Mouse (Mus musculus) stomach, embryonic 16.5 days (tissue): Measurements from ENCODE around the gene Cdk10. TPM values are rescaled to one million over a fixed set of nuclear protein-coding genes. Genes with fewer than 3 reads are reported as not detected.

ENCODE experiments used
- ATAC-seq: fragments of 200-750 bp; cut with Nextera tagmentation; 2 replicates; pipeline ENCODE4 v1.8.0; 2017; ENCODE audit warnings: moderate number of reproducible peaks, moderate TSS enrichment; ENCODE audit not compliant: insufficient read depth, low FRiP score
- H3K27ac ChIP-seq: fragments of 300-500 bp; sonication (generic); 2 replicates; pipeline ENCODE4 v1.5.1; 2014; ENCODE audit warnings: low read length
- H3K27me3 ChIP-seq: fragments of 300-500 bp; sonication (generic); 2 replicates; pipeline ENCODE4 v1.6.1; 2014; ENCODE audit warnings: low read length, control low read depth, mixed read lengths; ENCODE audit not compliant: control insufficient read depth, insufficient read depth
- H3K36me3 ChIP-seq: fragments of 300-500 bp; sonication (generic); 2 replicates; pipeline ENCODE4 v1.6.1; 2014; ENCODE audit warnings: low read length; ENCODE audit not compliant: control insufficient read depth, insufficient read depth
- H3K4me1 ChIP-seq: fragments of 300-500 bp; sonication (generic); 2 replicates; pipeline ENCODE4 v1.6.1; 2014; ENCODE audit warnings: low read length, control low read depth, mixed read lengths; ENCODE audit not compliant: control insufficient read depth, insufficient read depth
- H3K4me2 ChIP-seq: fragments of 300-500 bp; sonication (generic); 2 replicates; pipeline ENCODE4 v1.6.1; 2014; ENCODE audit warnings: low read depth, low read length, mixed read lengths
- H3K4me3 ChIP-seq: fragments of 300-500 bp; sonication (generic); replicated peaks from 2 replicates; pipeline ENCODE4 v1.5.1; 2014; ENCODE audit warnings: mild to moderate bottlenecking, low read length
- H3K9ac ChIP-seq: fragments of 300-500 bp; sonication (generic); 2 replicates; pipeline ENCODE4 v1.6.1; 2014; ENCODE audit warnings: low read length
- H3K9me3 ChIP-seq: fragments of 300-500 bp; sonication (generic); replicated peaks from 2 replicates; pipeline ENCODE4 v1.6.1; 2016; ENCODE audit warnings: low read length, control low read depth; ENCODE audit not compliant: control insufficient read depth
- WGBS: fragments of 180-500 bp; shearing (Covaris S2); extraction: QIAGEN DNeasy Blood & Tissue Kit; methylation state at CpG from one replicate; pipeline ENCODE4 v1.1.7; 2014; 5-methylcytosine and 5-hydroxymethylcytosine counted together
- polyA plus RNA-seq: library from polyadenylated mRNA; unstranded; fragments of >200 nt; fragmentation: Nextera tagmentation; extraction: Ambion mirVana; gene quantifications from 2 replicates; pipeline ENCODE4 v1.2.1, GENCODE M21; 2015

The Cdk10 gene
- polyA plus RNA-seq, result 27.3 and 31.0 TPM in 2 replicates

- H3K4me1 ChIP-seq, result peaks cover 12% of the 10 kb centered on the region
- H3K4me2 ChIP-seq, result peak within 1 kb of the TSS; percentile 92
- 1% methylated on average over 59 of the region's 59 CpGs for WGBS
- H3K4me3 ChIP-seq, result peak within 1 kb of the TSS; percentile 82
- peak within 1 kb of the TSS; percentile 90 for H3K9ac ChIP-seq
- no peaks in the 10 kb centered on the region for H3K9me3 ChIP-seq
- peak; percentile 90 for ATAC-seq
- H3K36me3 ChIP-seq, result no peaks in the 10 kb centered on the region
- H3K27ac ChIP-seq, result peak within 1 kb of the TSS; percentile 88
- no peaks in the 10 kb centered on the region for H3K27me3 ChIP-seq
These were observed at the start of gene Cdk10 for GRCm38 (mm10) chr8:123224278-123225266. Gene Cdk10 (plus strand): TSS chr8:123224842.

GRCm38 (mm10) chr8:123181391-123181790 lies 43.3 kb upstream of the Cdk10 start:
- no peak overlapping the region for H3K4me2 ChIP-seq
- no peaks in the 10 kb centered on the region for H3K36me3 ChIP-seq
- H3K27ac ChIP-seq, result no peak overlapping the region
- no peak for ATAC-seq
- H3K4me1 ChIP-seq, result 0 out of 2 replicates have a peak, but pooled peaks cover 7% of the 10 kb centered on the region
- no peaks in the 10 kb centered on the region for H3K27me3 ChIP-seq
- no peak overlapping the region for H3K9ac ChIP-seq
- H3K4me3 ChIP-seq, result no peak overlapping the region
- H3K9me3 ChIP-seq, result no peaks in the 10 kb centered on the region; the same call in 1 of the 2 replicates
- 54% methylated on average over 3 of the region's 3 CpGs for WGBS

GRCm38 (mm10) chr8:123185566-123186409 lies 38.9 kb upstream of the Cdk10 start, which contains the start of gene Dpep1:
Gene Dpep1 (plus strand): TSS chr8:123186242.
- Histone ChIP-seq H3K36me3 (no peaks in the 10 kb centered on the region), H3K4me2 (no peak within 1 kb of the TSS), H3K27ac (peak within 1 kb of the TSS; percentile 74), H3K4me3 (no peak within 1 kb of the TSS), H3K27me3 (no peaks in the 10 kb centered on the region), H3K9me3 (no peaks in the 10 kb centered on the region), H3K9ac (peak within 1 kb of the TSS; percentile 15; the same call in 1 of the 2 replicates), H3K4me1 (0 out of 2 replicates have a peak, but pooled peaks cover 7% of the 10 kb centered on the region)
- 0 out of 2 replicates have a peak, but pooled peaks have one; percentile 7 for ATAC-seq
- 19% methylated on average over 19 of the region's 19 CpGs for WGBS

GRCm38 (mm10) chr8:123188006-123188405 lies 36.6 kb upstream of the Cdk10 start:
- no peak for ATAC-seq
- 77% methylated on average over 2 of the region's 2 CpGs for WGBS

GRCm38 (mm10) chr8:123188841-123189240 lies 35.8 kb upstream of the Cdk10 start:
- Histone ChIP-seq H3K4me3 (no peak overlapping the region), H3K27ac (no peak overlapping the region), H3K36me3 (no peaks in the 10 kb centered on the region), H3K27me3 (no peaks in the 10 kb centered on the region), H3K9ac (peak overlapping the region; percentile 15; the same call in 1 of the 2 replicates), H3K4me2 (no peak overlapping the region), H3K4me1 (0 out of 2 replicates have a peak, but pooled peaks cover 7% of the 10 kb centered on the region), H3K9me3 (no peaks in the 10 kb centered on the region)
- 57% methylated on average over 7 of the region's 7 CpGs for WGBS
- ATAC-seq, result no peak

More at GRCm38 (mm10) chr8:123188006-123188405, 36.6 kb upstream of the Cdk10 start:
- Histone ChIP-seq H3K27me3 (no peaks in the 10 kb centered on the region), H3K4me2 (no peak overlapping the region), H3K9ac (no peak overlapping the region), H3K9me3 (no peaks in the 10 kb centered on the region), H3K27ac (no peak overlapping the region), H3K4me3 (no peak overlapping the region), H3K4me1 (0 out of 2 replicates have a peak, but pooled peaks cover 7% of the 10 kb centered on the region), H3K36me3 (no peaks in the 10 kb centered on the region)

GRCm38 (mm10) chr8:123190678-123191077 lies 34.0 kb upstream of the Cdk10 start:
- peak overlapping the region; percentile 22; the same call in 1 of the 2 replicates for H3K9ac ChIP-seq
- H3K27me3 ChIP-seq, result no peaks in the 10 kb centered on the region
- H3K36me3 ChIP-seq, result no peaks in the 10 kb centered on the region
- 3% methylated on average over 9 of the region's 9 CpGs for WGBS
- peak overlapping the region; percentile 7; the same call in 1 of the 2 replicates for H3K4me2 ChIP-seq
- ATAC-seq, result peak; percentile 62; the same call in 1 of the 2 replicates
- no peaks in the 10 kb centered on the region for H3K9me3 ChIP-seq
- no peak overlapping the region for H3K4me3 ChIP-seq
- H3K4me1 ChIP-seq, result 0 out of 2 replicates have a peak, but pooled peaks cover 4% of the 10 kb centered on the region
- no peak overlapping the region for H3K27ac ChIP-seq

GRCm38 (mm10) chr8:123191908-123192307 lies 32.7 kb upstream of the Cdk10 start:
- Histone ChIP-seq H3K27me3 (no peaks in the 10 kb centered on the region), H3K9me3 (no peaks in the 10 kb centered on the region), H3K9ac (no peak overlapping the region), H3K4me2 (no peak overlapping the region), H3K27ac (peak overlapping the region; percentile 6; the same call in 1 of the 2 replicates), H3K4me3 (no peak overlapping the region), H3K4me1 (no peaks in the 10 kb centered on the region), H3K36me3 (no peaks in the 10 kb centered on the region)
- peak; percentile 38; the same call in 1 of the 2 replicates for ATAC-seq
- 50% methylated on average over 7 of the region's 8 CpGs for WGBS

- no peak for ATAC-seq
- no peak overlapping the region for H3K9ac ChIP-seq
- WGBS, result 86% methylated on average over 9 of the region's 9 CpGs
- no peak overlapping the region for H3K27ac ChIP-seq
- no peak overlapping the region for H3K4me3 ChIP-seq
- no peaks in the 10 kb centered on the region for H3K36me3 ChIP-seq
- H3K27me3 ChIP-seq, result no peaks in the 10 kb centered on the region
- H3K9me3 ChIP-seq, result no peaks in the 10 kb centered on the region
- no peak overlapping the region for H3K4me2 ChIP-seq
- no peaks in the 10 kb centered on the region for H3K4me1 ChIP-seq
These were observed 30.9 kb upstream of the Cdk10 start for GRCm38 (mm10) chr8:123193771-123194170.
